Mouse (Mus musculus): ENCODE data around the gene BC048679. TPM values are rescaled to one million over a fixed set of nuclear protein-coding genes. Genes with fewer than 3 reads are reported as not detected.

BC048679 gene
- polyA plus RNA-seq, 1 experiment from 2014 or later = not detected

- H3K4me2 ChIP-seq (ENCODE audit: low read depth, low read length) = peak overlapping the region; percentile 93
- peaks cover 14% of the 10 kb centered on the region for H3K4me1 ChIP-seq (ENCODE audit: control insufficient read depth, low read depth, low read length)
- H3K9ac ChIP-seq (ENCODE audit: low read depth, low read length) = peak overlapping the region; percentile 83
- H3K27me3 ChIP-seq (ENCODE audit: control insufficient read depth, insufficient read depth, low read depth, low read length) = no peaks in the 10 kb centered on the region
- peaks cover 3% of the 10 kb centered on the region; the same call in 1 of the 2 replicates for H3K36me3 ChIP-seq (ENCODE audit: control insufficient read depth, insufficient read depth)
- H3K4me3 ChIP-seq (ENCODE audit: low read depth, low read length) = peak overlapping the region; percentile 76
- no peaks in the 10 kb centered on the region for H3K9me3 ChIP-seq (replicated peaks; ENCODE audit: control insufficient read depth, low read length)
- peak overlapping the region; percentile 86 for H3K27ac ChIP-seq (ENCODE audit: low read length)
- ATAC-seq (ENCODE audit: low read depth) = peak; percentile 17; the same call in 1 of the 2 replicates
- 6% methylated on average over 13 of the region's 13 CpGs for WGBS (ENCODE audit: insufficient replicate concordance)
These were observed 25.6 kb upstream of the BC048679 start for GRCm38 (mm10) chr7:81523663-81524017.

DNA sequence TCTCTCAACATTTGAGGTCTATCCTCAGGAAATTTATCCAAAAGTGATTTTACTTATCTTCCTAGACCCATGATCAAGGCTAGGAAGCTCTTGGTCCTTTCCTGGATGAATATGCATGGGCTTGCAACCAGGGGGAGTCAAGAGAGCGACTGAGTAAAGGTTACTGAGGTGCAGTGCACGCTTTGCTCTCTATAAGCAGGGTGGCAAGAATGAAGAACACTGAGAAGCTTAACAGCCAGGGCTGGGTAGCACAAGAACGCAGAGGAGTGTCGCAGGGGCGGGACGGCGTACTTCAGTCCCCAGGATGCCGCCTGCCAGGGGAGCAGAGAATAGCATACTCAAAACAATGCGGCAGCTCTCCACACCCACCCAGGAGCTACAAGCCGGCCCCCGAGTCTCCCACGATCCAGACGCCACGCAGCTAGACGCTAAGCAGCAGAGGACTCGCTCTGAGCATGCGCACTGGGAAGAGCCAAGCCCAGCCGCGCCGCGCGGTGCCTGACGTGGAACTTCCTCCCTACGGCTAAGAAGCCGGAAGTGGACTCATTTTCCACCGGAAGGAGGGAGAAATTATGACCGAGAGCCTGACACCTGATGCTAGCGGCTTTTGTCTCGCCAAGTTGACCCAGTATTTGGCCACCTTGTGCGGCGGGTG is 25.1 kb upstream of the BC048679 start:
- no peaks in the 10 kb centered on the region for H3K9me3 ChIP-seq (replicated peaks; ENCODE audit: control insufficient read depth, low read length)
- peak overlapping the region; percentile 86 for H3K27ac ChIP-seq (ENCODE audit: low read length)
- H3K4me1 ChIP-seq (ENCODE audit: control insufficient read depth, low read depth, low read length) = peaks cover 14% of the 10 kb centered on the region
- ATAC-seq (ENCODE audit: low read depth) = peak; percentile 95
- under 1% methylated on average over 31 of the region's 31 CpGs for whole genome bisulfite sequencing (ENCODE audit: insufficient replicate concordance)
- H3K27me3 ChIP-seq (ENCODE audit: control insufficient read depth, insufficient read depth, low read depth, low read length) = no peaks in the 10 kb centered on the region
- peak overlapping the region; percentile 76 for H3K4me3 ChIP-seq (ENCODE audit: low read depth, low read length)
- peak overlapping the region; percentile 93 for H3K4me2 ChIP-seq (ENCODE audit: low read depth, low read length)
- peaks cover 3% of the 10 kb centered on the region; the same call in 1 of the 2 replicates for H3K36me3 ChIP-seq (ENCODE audit: control insufficient read depth, insufficient read depth)
- H3K9ac ChIP-seq (ENCODE audit: low read depth, low read length) = peak overlapping the region; percentile 83

DNA sequence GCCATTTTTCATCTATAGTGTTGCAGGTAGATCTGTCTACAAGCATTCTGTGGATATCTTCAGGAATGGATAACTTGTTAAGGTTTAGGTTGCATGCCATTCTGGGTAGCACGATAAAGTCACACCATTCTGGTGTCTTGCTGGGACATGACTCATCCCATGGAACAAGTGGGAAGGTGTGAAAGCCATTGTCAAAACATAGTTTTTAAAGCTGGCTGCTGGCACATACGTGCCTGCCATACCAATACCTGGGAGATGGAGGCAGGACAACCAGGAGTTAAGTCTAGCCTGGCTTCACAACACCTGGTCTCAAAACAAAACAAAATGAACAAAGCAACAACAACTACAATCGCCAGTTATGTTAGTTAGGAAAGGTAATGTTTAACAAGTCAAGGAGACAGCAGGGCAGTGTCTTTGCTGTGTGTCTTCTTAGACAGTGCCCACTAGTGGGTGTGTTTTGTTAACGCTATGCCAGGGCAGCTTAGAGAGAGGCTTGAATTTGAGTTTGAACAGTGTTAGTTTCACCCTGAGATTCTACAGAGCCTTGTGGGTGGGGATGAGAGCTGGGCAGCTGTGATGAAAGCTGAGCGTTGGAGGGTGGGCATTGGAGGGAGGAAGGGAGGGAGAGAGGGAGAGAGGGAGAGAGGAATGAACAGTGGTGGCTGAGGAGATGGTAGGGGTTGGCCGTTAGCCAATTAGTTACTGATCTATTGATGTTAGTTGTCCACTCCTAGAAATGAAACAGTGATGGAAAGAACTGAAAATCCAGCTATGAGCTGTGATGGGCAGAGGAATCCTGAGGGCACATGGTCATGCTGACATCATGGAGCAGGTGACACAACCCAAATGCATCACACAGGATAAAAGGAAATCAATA is 18.3 kb upstream of the BC048679 start:
- Histone ChIP-seq H3K4me1 (ENCODE audit: control insufficient read depth, low read depth, low read length) (no peaks in the 10 kb centered on the region), H3K36me3 (ENCODE audit: control insufficient read depth, insufficient read depth) (no peaks in the 10 kb centered on the region), H3K27ac (ENCODE audit: low read length) (no peak overlapping the region), H3K9ac (ENCODE audit: low read depth, low read length) (no peak overlapping the region), H3K4me2 (ENCODE audit: low read depth, low read length) (no peak overlapping the region), H3K4me3 (ENCODE audit: low read depth, low read length) (no peak overlapping the region), H3K9me3 (replicated peaks; ENCODE audit: control insufficient read depth, low read length) (no peaks in the 10 kb centered on the region), H3K27me3 (ENCODE audit: control insufficient read depth, insufficient read depth, low read depth, low read length) (no peaks in the 10 kb centered on the region; the same call in 1 of the 2 replicates)
- WGBS (ENCODE audit: insufficient replicate concordance) = 57% methylated on average over 6 of the region's 6 CpGs
- no peak for ATAC-seq (ENCODE audit: low read depth)

- no peak overlapping the region for H3K27ac ChIP-seq (ENCODE audit: low read length)
- ATAC-seq (ENCODE audit: low read depth) = no peak
- WGBS (ENCODE audit: insufficient replicate concordance) = 49% methylated on average over 13 of the region's 13 CpGs
- H3K36me3 ChIP-seq (ENCODE audit: control insufficient read depth, insufficient read depth) = no peaks in the 10 kb centered on the region
- H3K9ac ChIP-seq (ENCODE audit: low read depth, low read length) = no peak overlapping the region
- H3K9me3 ChIP-seq (replicated peaks; ENCODE audit: control insufficient read depth, low read length) = no peaks in the 10 kb centered on the region
- H3K4me1 ChIP-seq (ENCODE audit: control insufficient read depth, low read depth, low read length) = no peaks in the 10 kb centered on the region
- no peaks in the 10 kb centered on the region; the same call in 1 of the 2 replicates for H3K27me3 ChIP-seq (ENCODE audit: control insufficient read depth, insufficient read depth, low read depth, low read length)
- no peak overlapping the region for H3K4me3 ChIP-seq (ENCODE audit: low read depth, low read length)
- no peak overlapping the region for H3K4me2 ChIP-seq (ENCODE audit: low read depth, low read length)
These were observed 17.0 kb upstream of the BC048679 start for GRCm38 (mm10) chr7:81514906-81515590.

GRCm38 (mm10) chr7:81501050-81501449 is 3.0 kb upstream of the BC048679 start:
- Histone ChIP-seq H3K4me1 (ENCODE audit: control insufficient read depth, low read depth, low read length) (no peaks in the 10 kb centered on the region), H3K27me3 (ENCODE audit: control insufficient read depth, insufficient read depth, low read depth, low read length) (no peaks in the 10 kb centered on the region), H3K36me3 (ENCODE audit: control insufficient read depth, insufficient read depth) (no peaks in the 10 kb centered on the region), H3K27ac (ENCODE audit: low read length) (no peak overlapping the region), H3K9me3 (replicated peaks; ENCODE audit: control insufficient read depth, low read length) (no peaks in the 10 kb centered on the region), H3K9ac (ENCODE audit: low read depth, low read length) (no peak overlapping the region), H3K4me3 (ENCODE audit: low read depth, low read length) (no peak overlapping the region), H3K4me2 (ENCODE audit: low read depth, low read length) (no peak overlapping the region)
- ATAC-seq (ENCODE audit: low read depth) = no peak
- WGBS (ENCODE audit: insufficient replicate concordance) = 51% methylated on average over 2 of the region's 2 CpGs

GRCm38 (mm10) chr7:81497171-81497570 is 910 bp downstream of the BC048679 start:
- no peaks in the 10 kb centered on the region for H3K4me1 ChIP-seq (ENCODE audit: control insufficient read depth, low read depth, low read length)
- H3K9ac ChIP-seq (ENCODE audit: low read depth, low read length) = no peak overlapping the region
- H3K9me3 ChIP-seq (replicated peaks; ENCODE audit: control insufficient read depth, low read length) = no peaks in the 10 kb centered on the region
- no peak overlapping the region for H3K4me3 ChIP-seq (ENCODE audit: low read depth, low read length)
- no peak overlapping the region for H3K4me2 ChIP-seq (ENCODE audit: low read depth, low read length)
- WGBS (ENCODE audit: insufficient replicate concordance) = 42% methylated on average over 6 of the region's 6 CpGs
- H3K36me3 ChIP-seq (ENCODE audit: control insufficient read depth, insufficient read depth) = no peaks in the 10 kb centered on the region
- ATAC-seq (ENCODE audit: low read depth) = no peak
- peaks cover 19% of the 10 kb centered on the region for H3K27me3 ChIP-seq (ENCODE audit: control insufficient read depth, insufficient read depth, low read depth, low read length)
- H3K27ac ChIP-seq (ENCODE audit: low read length) = no peak overlapping the region

DNA sequence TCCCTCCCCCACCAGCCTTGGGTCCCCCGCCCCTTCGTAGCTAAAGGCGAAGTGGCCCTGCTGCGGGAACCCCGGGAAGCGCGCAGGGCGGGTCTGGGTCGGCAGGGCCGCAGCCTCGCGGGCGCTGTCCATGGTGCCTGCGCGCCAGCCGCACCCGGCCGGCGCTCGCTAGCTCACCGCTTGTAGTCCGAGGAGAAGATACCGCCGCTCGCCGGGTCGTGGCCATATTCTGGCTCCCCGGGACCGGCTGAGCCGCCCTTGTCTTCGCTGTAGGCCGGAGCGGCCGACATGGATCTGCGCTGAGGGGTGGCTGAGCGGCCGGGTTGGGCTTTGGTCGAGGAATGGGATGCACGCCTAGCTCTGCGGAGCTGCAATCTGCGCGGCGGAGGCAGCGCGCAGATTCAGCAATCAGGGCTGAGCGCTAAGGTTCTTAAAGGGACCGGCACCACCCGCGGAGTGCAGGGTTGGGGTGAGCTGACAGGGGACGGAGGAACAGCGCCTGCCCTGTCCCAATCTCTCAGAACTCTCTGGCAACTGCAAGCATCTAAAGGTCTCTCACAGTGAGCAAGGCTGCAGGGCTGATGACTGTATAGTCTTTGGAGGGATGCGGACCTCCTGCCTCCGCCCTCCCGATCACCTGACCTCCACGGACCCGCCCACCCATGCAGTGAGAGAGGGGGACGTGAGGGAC is 4.6 kb downstream of the BC048679 start, which contains the start of gene Ap3b2:
Gene Ap3b2 (minus strand): TSS at position 595 of the 691 bp plus-strand sequence.
- ATAC-seq (ENCODE audit: low read depth) = no peak
- Histone ChIP-seq H3K27ac (ENCODE audit: low read length) (no peak within 1 kb of the TSS), H3K4me2 (ENCODE audit: low read depth, low read length) (peak within 1 kb of the TSS; percentile 59), H3K9me3 (replicated peaks; ENCODE audit: control insufficient read depth, low read length) (no peaks in the 10 kb centered on the region), H3K4me1 (ENCODE audit: control insufficient read depth, low read depth, low read length) (no peaks in the 10 kb centered on the region), H3K4me3 (ENCODE audit: low read depth, low read length) (peak within 1 kb of the TSS; percentile 47), H3K9ac (ENCODE audit: low read depth, low read length) (no peak within 1 kb of the TSS), H3K36me3 (ENCODE audit: control insufficient read depth, insufficient read depth) (no peaks in the 10 kb centered on the region), H3K27me3 (ENCODE audit: control insufficient read depth, insufficient read depth, low read depth, low read length) (peaks cover 19% of the 10 kb centered on the region)
- WGBS (ENCODE audit: insufficient replicate concordance) = under 1% methylated on average over 49 of the region's 57 CpGs

DNA sequence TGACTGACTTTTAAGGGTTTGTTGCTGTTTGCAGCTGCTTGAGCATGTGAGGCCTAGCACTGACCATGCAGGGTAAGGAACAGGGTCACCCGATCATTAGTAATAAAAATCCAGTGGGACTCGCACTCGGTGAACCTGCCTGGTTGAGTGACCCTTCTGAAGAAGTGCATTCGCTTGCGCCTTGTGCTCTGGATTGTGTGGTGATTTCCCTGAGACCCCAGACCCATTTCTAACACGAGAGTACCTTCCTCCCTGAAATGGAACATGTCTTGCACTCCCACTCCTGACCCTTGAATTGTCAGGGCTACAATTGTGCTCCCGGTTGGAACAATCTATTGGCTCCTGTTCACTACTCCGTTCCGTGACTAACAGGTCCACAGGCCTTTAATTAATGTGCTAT is 5.5 kb downstream of the BC048679 start:
- Histone ChIP-seq H3K9ac (ENCODE audit: low read depth, low read length) (no peak overlapping the region), H3K27me3 (ENCODE audit: control insufficient read depth, insufficient read depth, low read depth, low read length) (peaks cover 19% of the 10 kb centered on the region), H3K4me2 (ENCODE audit: low read depth, low read length) (no peak overlapping the region), H3K4me1 (ENCODE audit: control insufficient read depth, low read depth, low read length) (no peaks in the 10 kb centered on the region), H3K36me3 (ENCODE audit: control insufficient read depth, insufficient read depth) (no peaks in the 10 kb centered on the region), H3K27ac (ENCODE audit: low read length) (no peak overlapping the region), H3K4me3 (ENCODE audit: low read depth, low read length) (no peak overlapping the region), H3K9me3 (replicated peaks; ENCODE audit: control insufficient read depth, low read length) (no peaks in the 10 kb centered on the region)
- WGBS (ENCODE audit: insufficient replicate concordance) = 48% methylated on average over 9 of the region's 9 CpGs
- no peak for ATAC-seq (ENCODE audit: low read depth)
